Mouse (Mus musculus): ENCODE measurements at regions not wholly inside any gene's neighbourhood (a gene's known extent, or its start where the extent isn't known, plus 50 kb on each side); places are given as distances from the start of the nearest gene placed in this dataset.

GRCm38 (mm10) chr13:34498910-34499309 is 153.9 kb upstream of the Slc22a23 start:
- TF ChIP-seq CTCF (IDR thresholded peaks at IDR 0.05) (no peak), EP300 (IDR thresholded peaks at IDR 0.05) (no peak)

Measured in lung, postnatal 0 days (tissue).